Mouse (Mus musculus) heart, adult 2 months (tissue): ENCODE measurements around the gene Spag7. TPM values are rescaled to one million over a fixed set of nuclear protein-coding genes. Genes with fewer than 3 reads are reported as not detected.

Source experiments
- DNase-seq, 2 experiments: peaks; one replicate each; pipeline ENCODE4 v3.0.0; 2021
- H3K27ac ChIP-seq: fragments of 200-600 bp; 2 replicates; pipeline ENCODE4 v1.8.1; 2022
- H3K27me3 ChIP-seq: fragments of 200-500 bp; 2 replicates; pipeline ENCODE4 v1.6.1; 2012; ENCODE audit warnings: mild to moderate bottlenecking, low read length, inconsistent platforms, mixed read lengths; ENCODE audit not compliant: control insufficient read depth, insufficient read depth
- H3K36me3 ChIP-seq: fragments of 200-500 bp; 2 replicates; pipeline ENCODE4 v1.6.1; 2012; ENCODE audit warnings: low read length, inconsistent platforms; ENCODE audit not compliant: control insufficient read depth, insufficient read depth
- H3K4me1 ChIP-seq: fragments of 200-500 bp; 2 replicates; pipeline ENCODE4 v1.6.1; 2011; ENCODE audit warnings: low read length; ENCODE audit not compliant: control insufficient read depth, insufficient read depth
- H3K4me3 ChIP-seq: fragments of 200-600 bp; 2 replicates; pipeline ENCODE4 v1.8.1; 2022
- H3K79me2 ChIP-seq: fragments of 200-500 bp; replicated peaks from 2 replicates; pipeline ENCODE4 v1.6.1; 2012; ENCODE audit warnings: mild to moderate bottlenecking, inconsistent platforms, low read length, moderate library complexity, mixed read lengths; ENCODE audit not compliant: control insufficient read depth, insufficient read depth
- H3K9ac ChIP-seq: fragments of 200-500 bp; 2 replicates; pipeline ENCODE4 v1.6.1; 2012; ENCODE audit warnings: low read depth, mild to moderate bottlenecking, control low read depth, inconsistent platforms, low read length, mixed read lengths
- CTCF ChIP-seq: fragments of 200-600 bp; IDR thresholded peaks from 2 replicates; pipeline ENCODE4 v1.8.1; 2022; ENCODE audit warnings: antibody characterized with exemption, mild to moderate bottlenecking, moderate library complexity
- EP300 ChIP-seq: fragments of 200-500 bp; IDR thresholded peaks from 2 replicates; pipeline ENCODE4 v1.6.1; 2011; ENCODE audit warnings: low read depth, low read length, control low read depth; ENCODE audit not compliant: insufficient read depth
- POLR2A ChIP-seq: fragments of 200-500 bp; IDR thresholded peaks from 2 replicates; pipeline ENCODE4 v1.6.1; 2011; ENCODE audit warnings: mild to moderate bottlenecking, low read depth, low read length, control low read depth; ENCODE audit not compliant: insufficient read depth
- WGBS: fragments of 180-500 bp; shearing (Covaris S2); methylation state at CpG from one replicate; pipeline ENCODE4 v1.1.7; 2018; 5-methylcytosine and 5-hydroxymethylcytosine counted together
- intact Hi-C: fragments of 180-260 bp; cut with DNase I; formaldehyde crosslinking; loops from one replicate; pipeline ENCODE4 v1.15.1; 2025
- polyA plus RNA-seq: library from polyadenylated mRNA; depleted of rRNA; stranded (reverse); fragments of >200 nt; gene quantifications from 2 replicates; pipeline ENCODE4 v1.2.3, GENCODE M21; 2012
- total RNA-seq, 2 experiments: library from RNA; stranded (reverse); gene quantifications; 2 replicates each; pipeline ENCODE4 v1.2.3; 2021

Spag7 gene
- total and polyA plus RNA-seq, 3 experiments: 72.9 to 99.4 (median 82.8) TPM

- H3K79me2 ChIP-seq: peaks cover 2% of the 10 kb centered on the region; the same call in 1 of the 2 replicates
- intact Hi-C loops: no loop called here
Observed at GRCm38 (mm10) chr11:70699051-70699450, 29.8 kb upstream of the Spag7 start.

GRCm38 (mm10) chr11:70697376-70697775 lies 28.2 kb upstream of the Spag7 start:
- intact Hi-C loops: no loop called here
- WGBS: 77% methylated on average over 3 of the region's 3 CpGs
- no peak overlapping the region for H3K27ac ChIP-seq

More at GRCm38 (mm10) chr11:70699051-70699450, 29.8 kb upstream of the Spag7 start:
- H3K9ac ChIP-seq: no peak overlapping the region
- DNase-seq: no peak
- H3K36me3 ChIP-seq: peaks cover 5% of the 10 kb centered on the region; the same call in 1 of the 2 replicates
- 93% methylated on average over 2 of the region's 2 CpGs for WGBS
- peaks cover 6% of the 10 kb centered on the region for H3K4me1 ChIP-seq
- H3K27me3 ChIP-seq: no peaks in the 10 kb centered on the region
- no peak overlapping the region for H3K27ac ChIP-seq
- no peak overlapping the region for H3K4me3 ChIP-seq
- TF ChIP-seq EP300: no peak
- TF ChIP-seq CTCF: no peak
- TF ChIP-seq POLR2A: no peak

GRCm38 (mm10) chr11:70693504-70693903 lies 24.3 kb upstream of the Spag7 start:
- Histone ChIP-seq H3K9ac (no peak overlapping the region), H3K27me3 (no peaks in the 10 kb centered on the region), H3K36me3 (no peaks in the 10 kb centered on the region; the same call in 1 of the 2 replicates), H3K4me1 (peaks cover 2% of the 10 kb centered on the region), H3K79me2 (no peaks in the 10 kb centered on the region), H3K4me3 (no peak overlapping the region), H3K27ac (no peak overlapping the region)
- WGBS: 54% methylated on average over 3 of the region's 3 CpGs
- TF ChIP-seq CTCF (no peak), EP300 (no peak), POLR2A (no peak)
- intact Hi-C loops: loop anchor here (5.0 kb wide), 1 partner anchor 39 kb away; no protein-coding TSS in a partner anchor
- DNase-seq: no peak

More at GRCm38 (mm10) chr11:70697376-70697775, 28.2 kb upstream of the Spag7 start:
- TF ChIP-seq POLR2A: no peak
- TF ChIP-seq CTCF: peak; percentile 41
- Histone ChIP-seq H3K4me3 (no peak overlapping the region), H3K4me1 (peaks cover under 1% of the 10 kb centered on the region; the same call in 1 of the 2 replicates), H3K36me3 (no peaks in the 10 kb centered on the region), H3K79me2 (peaks cover 2% of the 10 kb centered on the region; the same call in 1 of the 2 replicates), H3K9ac (no peak overlapping the region), H3K27me3 (no peaks in the 10 kb centered on the region)
- DNase-seq: no peak

- 67% methylated on average over 4 of the region's 4 CpGs for WGBS
- intact Hi-C loops: loop anchor here (5.0 kb wide), 2 partner anchors 42 to 68 kb away; partner anchors contain the start of genes Rnf167 and Slc25a11
Observed at GRCm38 (mm10) chr11:70689578-70689977, 20.4 kb upstream of the Spag7 start.

GRCm38 (mm10) chr11:70688372-70688771 lies 19.2 kb upstream of the Spag7 start:
- no peak for DNase-seq
- H3K36me3 ChIP-seq: no peaks in the 10 kb centered on the region; the same call in 1 of the 2 replicates
- H3K79me2 ChIP-seq: no peaks in the 10 kb centered on the region
- WGBS: 9% methylated on average over 8 of the region's 8 CpGs
- intact Hi-C loops: loop anchor here (1.0 to 5.0 kb wide), 3 partner anchors 12 to 69 kb away; partner anchors contain the start of genes Inca1, Kif1c, Rnf167 and Slc25a11
- peak overlapping the region; percentile 98 for H3K27ac ChIP-seq
- peak overlapping the region; percentile 93 for H3K9ac ChIP-seq
- no peak for TF ChIP-seq CTCF
- peaks cover 4% of the 10 kb centered on the region for H3K4me1 ChIP-seq
- H3K27me3 ChIP-seq: no peaks in the 10 kb centered on the region
- H3K4me3 ChIP-seq: peak overlapping the region; percentile 84

More at GRCm38 (mm10) chr11:70689578-70689977, 20.4 kb upstream of the Spag7 start:
- no peak for TF ChIP-seq EP300
- no peak for TF ChIP-seq CTCF
- TF ChIP-seq POLR2A: no peak
- no peaks in the 10 kb centered on the region; the same call in 1 of the 2 replicates for H3K36me3 ChIP-seq
- H3K9ac ChIP-seq: no peak overlapping the region
- no peak overlapping the region for H3K27ac ChIP-seq
- H3K27me3 ChIP-seq: no peaks in the 10 kb centered on the region
- H3K4me3 ChIP-seq: no peak overlapping the region
- peaks cover 4% of the 10 kb centered on the region for H3K4me1 ChIP-seq
- H3K79me2 ChIP-seq: no peaks in the 10 kb centered on the region
- DNase-seq: no peak

GRCm38 (mm10) chr11:70687601-70688199 lies 18.5 kb upstream of the Spag7 start, which contains the start of gene Camta2:
Gene Camta2 (minus strand): TSS chr11:70688105.
- intact Hi-C loops: loop anchor here (1.0 to 5.0 kb wide), 4 partner anchors 13 to 70 kb away; partner anchors contain the start of genes Inca1, Kif1c, Rnf167 and Slc25a11
- Histone ChIP-seq H3K79me2 (no peaks in the 10 kb centered on the region), H3K36me3 (no peaks in the 10 kb centered on the region; the same call in 1 of the 2 replicates), H3K9ac (peak within 1 kb of the TSS; percentile 93), H3K27ac (peak within 1 kb of the TSS; percentile 98), H3K4me3 (peak within 1 kb of the TSS; percentile 84), H3K4me1 (peaks cover 4% of the 10 kb centered on the region), H3K27me3 (no peaks in the 10 kb centered on the region)
- TF ChIP-seq EP300: no peak
- TF ChIP-seq POLR2A: peak; percentile 90
- TF ChIP-seq CTCF: peak; percentile 79
- peak; percentile 94 to 96 for DNase-seq
- 1% methylated on average over 55 of the region's 55 CpGs for WGBS
